Mouse (Mus musculus) liver, embryonic 11.5 days (tissue): ENCODE measurements around the gene Efcab9. TPM values are rescaled to one million over a fixed set of nuclear protein-coding genes. Genes with fewer than 3 reads are reported as not detected.

ENCODE experiments used
- ATAC-seq: fragments of 200-750 bp; cut with Nextera tagmentation; replicated peaks from 2 replicates; pipeline ENCODE4 v1.8.0; 2017; ENCODE audit warnings: moderate number of reproducible peaks, mild to moderate bottlenecking, moderate TSS enrichment, moderate library complexity; ENCODE audit not compliant: low FRiP score
- DNase-seq: peaks from one replicate; pipeline ENCODE4 v3.0.0-alpha.2; 2017; ENCODE audit warnings: low spot score
- H3K27ac ChIP-seq: fragments of 300-500 bp; sonication (generic); 2 replicates; pipeline ENCODE4 v1.5.1; 2014; ENCODE audit warnings: mild to moderate bottlenecking, low read depth, low read length, control low read depth
- H3K27me3 ChIP-seq: fragments of 300-500 bp; sonication (generic); replicated peaks from 2 replicates; pipeline ENCODE4 v1.6.1; 2014; ENCODE audit warnings: low read length, mixed read lengths; ENCODE audit not compliant: control insufficient read depth, insufficient read depth
- H3K36me3 ChIP-seq: fragments of 300-500 bp; sonication (generic); 2 replicates; pipeline ENCODE4 v1.6.1; 2014; ENCODE audit warnings: mild to moderate bottlenecking, low read length, moderate library complexity, mixed read lengths; ENCODE audit not compliant: control insufficient read depth, insufficient read depth
- H3K4me1 ChIP-seq: fragments of 300-500 bp; sonication (generic); replicated peaks from 2 replicates; pipeline ENCODE4 v1.6.1; 2014; ENCODE audit warnings: low read length, mixed read lengths; ENCODE audit not compliant: control insufficient read depth, insufficient read depth
- H3K4me2 ChIP-seq: fragments of 300-500 bp; sonication (generic); 2 replicates; pipeline ENCODE4 v1.6.1; 2014; ENCODE audit warnings: mild to moderate bottlenecking, control low read depth, moderate library complexity
- H3K4me3 ChIP-seq: fragments of 300-500 bp; sonication (generic); 2 replicates; pipeline ENCODE4 v1.5.1; 2014; ENCODE audit warnings: low read depth, low read length, control low read depth
- H3K9ac ChIP-seq: fragments of 300-500 bp; sonication (generic); 2 replicates; pipeline ENCODE4 v1.6.1; 2014; ENCODE audit warnings: low read depth, low read length, control low read depth
- H3K9me3 ChIP-seq: fragments of 300-500 bp; sonication (generic); 2 replicates; pipeline ENCODE4 v1.6.1; 2016; ENCODE audit warnings: low read length, inconsistent platforms, mixed read lengths; ENCODE audit not compliant: control insufficient read depth
- WGBS: fragments of 180-500 bp; shearing (Covaris S2); extraction: QIAGEN DNeasy Blood & Tissue Kit; methylation state at CpG from one replicate; pipeline ENCODE4 v1.1.7; 2014; 5-methylcytosine and 5-hydroxymethylcytosine counted together
- polyA plus RNA-seq: library from polyadenylated mRNA; unstranded; fragments of >200 nt; fragmentation: Nextera tagmentation; extraction: Ambion mirVana; gene quantifications from 2 replicates; pipeline ENCODE4 v1.2.1, GENCODE M21; 2014

Efcab9 gene
- polyA plus RNA-seq, 1 experiment from 2014 or later: 0.49 TPM

DNA sequence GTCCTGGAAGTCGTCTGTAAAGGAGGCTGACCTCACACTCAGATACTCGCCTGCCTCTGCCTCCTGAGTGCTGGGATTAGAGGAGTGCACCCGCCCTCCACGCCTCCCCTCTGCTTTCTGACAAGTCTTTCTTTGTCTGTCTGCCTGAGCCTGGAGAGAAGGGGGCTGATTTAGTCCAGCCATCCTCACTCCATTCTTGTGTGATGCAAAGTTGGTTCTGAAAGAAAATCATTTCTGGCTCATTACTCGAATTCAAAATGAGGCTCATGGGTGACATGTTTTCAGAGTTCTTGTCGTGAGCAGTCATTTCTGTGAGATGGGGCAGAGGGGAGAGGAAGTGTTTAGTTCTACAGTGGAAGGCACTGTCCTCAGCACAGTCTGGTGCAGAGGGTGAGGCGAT lies 5.1 kb upstream of the Efcab9 start:
- peaks cover 53% of the 10 kb centered on the region for H3K4me1 ChIP-seq
- H3K4me3 ChIP-seq: no peak overlapping the region
- no peak overlapping the region for H3K27ac ChIP-seq
- ATAC-seq (no peak), DNase-seq (no peak)
- H3K9ac ChIP-seq: no peak overlapping the region
- no peaks in the 10 kb centered on the region for H3K9me3 ChIP-seq
- whole genome bisulfite sequencing: 58% methylated on average over 7 of the region's 7 CpGs
- H3K4me2 ChIP-seq: peak overlapping the region; percentile 23; the same call in 1 of the 2 replicates
- H3K36me3 ChIP-seq: no peaks in the 10 kb centered on the region
- H3K27me3 ChIP-seq: no peaks in the 10 kb centered on the region

DNA sequence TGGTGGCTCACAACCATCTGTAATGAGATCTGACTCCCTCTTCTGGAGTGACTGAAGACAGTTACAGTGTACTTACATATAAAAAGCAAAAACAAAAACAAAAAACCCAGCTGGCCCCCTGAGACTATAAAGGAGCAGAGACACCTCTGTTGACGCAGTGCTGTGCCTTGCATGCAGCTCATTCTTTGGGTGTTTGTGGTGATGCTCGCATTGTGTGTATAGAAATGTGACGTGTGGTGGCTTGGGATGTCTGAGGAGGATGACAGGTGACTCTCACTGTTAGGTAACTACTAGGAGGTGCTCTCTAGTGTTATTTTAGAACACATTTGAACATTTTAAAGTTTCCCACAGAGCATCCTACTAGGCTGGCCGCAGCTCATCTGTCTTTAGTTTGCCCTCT lies 3.8 kb upstream of the Efcab9 start:
- no peak for DNase-seq
- Histone ChIP-seq H3K9me3 (no peaks in the 10 kb centered on the region), H3K4me3 (no peak overlapping the region), H3K9ac (no peak overlapping the region), H3K27ac (no peak overlapping the region), H3K36me3 (no peaks in the 10 kb centered on the region), H3K27me3 (no peaks in the 10 kb centered on the region), H3K4me1 (peaks cover 45% of the 10 kb centered on the region), H3K4me2 (no peak overlapping the region)
- no peak for ATAC-seq
- WGBS: 92% methylated on average over 4 of the region's 4 CpGs

DNA sequence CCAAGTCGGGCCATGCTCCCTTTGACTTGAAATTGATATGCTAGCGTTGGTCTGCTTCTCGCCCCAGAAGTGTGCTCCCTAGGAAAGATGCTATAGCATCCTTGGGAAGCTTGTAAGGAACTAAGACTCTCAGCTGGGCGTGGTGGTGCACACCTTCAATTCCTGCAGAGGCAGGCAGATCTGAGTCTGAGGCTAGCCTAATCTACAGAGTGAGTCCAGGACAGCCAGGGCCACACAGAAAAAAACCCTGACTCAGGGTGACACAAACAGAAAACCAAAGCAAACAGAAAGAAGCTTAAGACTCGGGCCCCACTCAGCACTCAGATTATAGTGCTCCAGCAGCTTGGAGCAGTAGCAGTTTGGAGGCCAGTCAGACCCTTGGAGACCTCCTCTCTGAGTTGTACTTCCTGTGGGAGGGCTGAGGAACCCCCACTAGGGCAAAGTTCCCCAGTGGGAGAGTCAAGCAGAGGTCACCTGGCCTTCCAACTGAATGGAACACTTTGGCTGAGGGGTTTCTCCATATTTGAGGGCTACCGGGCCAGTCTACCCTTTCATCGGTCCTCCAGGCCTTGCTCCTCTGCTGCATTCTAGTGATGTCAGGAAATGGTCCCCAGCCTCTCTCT lies 2.7 kb upstream of the Efcab9 start:
- ATAC-seq (no peak), DNase-seq (no peak)
- H3K4me1 ChIP-seq: peaks cover 34% of the 10 kb centered on the region
- H3K9me3 ChIP-seq: no peaks in the 10 kb centered on the region
- H3K27me3 ChIP-seq: no peaks in the 10 kb centered on the region
- 0 out of 2 replicates have a peak overlapping the region, but pooled peaks have one; percentile 8 for H3K9ac ChIP-seq
- H3K27ac ChIP-seq: 0 out of 2 replicates have a peak overlapping the region, but pooled peaks have one; percentile 1
- no peaks in the 10 kb centered on the region for H3K36me3 ChIP-seq
- H3K4me3 ChIP-seq: peak overlapping the region; percentile 77
- peak overlapping the region; percentile 98 for H3K4me2 ChIP-seq
- WGBS: 62% methylated on average over 7 of the region's 7 CpGs

DNA sequence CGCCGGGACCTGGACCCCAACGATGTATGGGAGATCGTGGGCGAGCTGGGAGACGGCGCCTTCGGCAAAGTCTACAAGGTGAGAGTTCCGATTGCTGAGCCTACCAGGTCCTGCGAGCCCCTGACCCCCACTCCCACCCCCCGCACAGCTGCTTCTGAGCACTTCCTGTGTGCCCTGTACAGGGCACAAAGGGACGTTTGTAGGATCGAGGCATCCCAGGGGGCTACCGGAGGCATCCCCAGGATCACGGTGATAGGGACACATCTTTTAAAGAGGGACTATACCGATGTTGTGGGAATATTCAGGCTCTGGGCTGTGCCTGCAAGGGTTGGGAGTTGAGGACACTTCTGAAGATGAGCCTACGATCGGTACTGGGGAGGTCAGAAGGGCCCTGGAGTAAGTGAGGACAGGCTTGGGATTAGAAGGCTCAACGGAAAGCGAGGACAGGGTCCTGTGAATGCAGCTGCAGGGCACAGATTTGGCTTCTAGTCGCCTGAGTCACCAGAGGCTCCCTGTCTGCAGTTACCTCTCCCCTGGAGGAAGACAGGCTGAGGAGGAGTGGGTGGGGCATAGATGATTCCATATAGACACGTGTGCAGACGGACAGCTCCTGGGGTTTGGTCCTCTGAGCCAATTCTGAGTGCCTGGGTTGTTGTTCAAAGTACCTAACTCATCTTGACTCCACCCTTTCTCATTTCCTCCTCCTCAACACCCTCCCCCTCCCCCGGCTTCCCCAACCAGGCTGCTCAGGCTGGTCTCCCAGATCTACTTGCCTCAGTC lies 1.8 kb upstream of the Efcab9 start:
- Histone ChIP-seq H3K9me3 (no peaks in the 10 kb centered on the region), H3K4me1 (peaks cover 25% of the 10 kb centered on the region), H3K27ac (peak overlapping the region; percentile 25), H3K4me2 (peak overlapping the region; percentile 98), H3K9ac (peak overlapping the region; percentile 83), H3K36me3 (no peaks in the 10 kb centered on the region), H3K27me3 (no peaks in the 10 kb centered on the region), H3K4me3 (peak overlapping the region; percentile 77)
- DNase-seq (no peak), ATAC-seq (peak; percentile 50)
- 1% methylated on average over 24 of the region's 24 CpGs for WGBS

DNA sequence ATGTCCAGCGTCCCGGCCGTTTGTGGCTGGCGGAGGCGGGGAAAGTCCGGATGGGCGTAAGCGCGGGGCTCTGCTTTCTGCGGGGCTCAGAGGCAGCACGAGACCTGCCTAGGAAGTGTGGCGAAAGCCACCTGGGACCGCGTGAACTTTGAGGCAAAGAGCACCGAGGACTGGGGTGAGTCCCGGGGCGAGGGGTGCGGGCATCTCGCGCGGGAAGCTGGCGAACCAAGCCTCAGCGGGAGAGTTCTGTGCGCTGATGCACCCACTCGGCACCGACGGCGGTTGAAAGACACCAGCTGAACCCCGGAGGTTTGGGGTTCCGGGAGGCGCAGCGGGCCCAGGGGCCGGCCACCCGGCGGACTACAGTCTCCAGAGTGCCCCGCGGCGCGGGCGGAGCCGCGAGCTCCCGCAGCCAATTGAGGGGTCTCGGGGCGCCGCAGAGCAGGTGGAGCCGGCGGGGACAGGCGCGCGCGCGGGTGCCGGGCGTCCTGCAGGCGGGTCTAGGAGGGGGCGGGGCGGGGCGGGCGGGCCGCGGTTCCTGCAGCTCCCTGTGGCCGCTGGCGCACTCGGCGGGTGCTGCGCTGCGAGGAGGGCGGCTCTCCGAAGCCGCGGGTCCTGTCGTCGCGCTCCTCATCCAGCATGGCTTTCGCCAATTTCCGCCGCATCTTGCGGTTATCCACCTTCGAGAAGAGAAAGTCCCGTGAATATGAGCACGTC lies 1.0 kb upstream of the Efcab9 start, which contains the start of gene Stk10:
Stk10 (plus strand) TSS at position 541 of the 717 bp plus-strand sequence.
- H3K4me2 ChIP-seq: peak within 1 kb of the TSS; percentile 98
- H3K36me3 ChIP-seq: no peaks in the 10 kb centered on the region
- peaks cover 23% of the 10 kb centered on the region for H3K4me1 ChIP-seq
- peak within 1 kb of the TSS; percentile 77 for H3K4me3 ChIP-seq
- ATAC-seq (peak; percentile 96), DNase-seq (peak; percentile 89)
- no peaks in the 10 kb centered on the region for H3K27me3 ChIP-seq
- WGBS: under 1% methylated on average over 79 of the region's 82 CpGs
- H3K9ac ChIP-seq: peak within 1 kb of the TSS; percentile 83
- peak within 1 kb of the TSS; percentile 25 for H3K27ac ChIP-seq
- no peaks in the 10 kb centered on the region for H3K9me3 ChIP-seq

DNA sequence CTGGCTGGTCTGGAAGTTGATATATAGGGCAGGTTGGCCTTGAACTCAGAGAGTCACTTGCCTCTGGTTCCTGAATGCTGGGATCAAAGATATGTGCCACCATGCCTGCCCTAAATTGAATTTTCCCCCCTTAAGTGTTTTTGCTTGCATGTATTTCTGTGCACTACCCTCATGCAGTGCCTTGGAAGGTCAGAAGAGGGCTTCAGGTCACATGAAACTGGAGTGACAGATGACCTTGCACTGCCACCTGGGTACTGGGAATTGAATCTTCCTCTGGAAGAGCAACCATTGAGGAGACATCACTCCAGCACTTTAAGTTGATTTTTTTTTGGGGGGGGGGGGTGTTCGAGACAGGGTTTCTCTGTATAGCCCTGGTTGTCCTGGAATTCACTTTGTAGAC lies 1.7 kb downstream of the Efcab9 start:
- H3K4me2 ChIP-seq: no peak overlapping the region
- H3K27me3 ChIP-seq: no peaks in the 10 kb centered on the region
- H3K4me3 ChIP-seq: no peak overlapping the region
- H3K9ac ChIP-seq: no peak overlapping the region
- DNase-seq: no peak
- H3K27ac ChIP-seq: no peak overlapping the region
- WGBS: 69% methylated on average over 1 of the region's 1 CpGs
- no peak for ATAC-seq
- peaks cover 23% of the 10 kb centered on the region for H3K4me1 ChIP-seq
- no peaks in the 10 kb centered on the region for H3K36me3 ChIP-seq
- no peaks in the 10 kb centered on the region for H3K9me3 ChIP-seq

DNA sequence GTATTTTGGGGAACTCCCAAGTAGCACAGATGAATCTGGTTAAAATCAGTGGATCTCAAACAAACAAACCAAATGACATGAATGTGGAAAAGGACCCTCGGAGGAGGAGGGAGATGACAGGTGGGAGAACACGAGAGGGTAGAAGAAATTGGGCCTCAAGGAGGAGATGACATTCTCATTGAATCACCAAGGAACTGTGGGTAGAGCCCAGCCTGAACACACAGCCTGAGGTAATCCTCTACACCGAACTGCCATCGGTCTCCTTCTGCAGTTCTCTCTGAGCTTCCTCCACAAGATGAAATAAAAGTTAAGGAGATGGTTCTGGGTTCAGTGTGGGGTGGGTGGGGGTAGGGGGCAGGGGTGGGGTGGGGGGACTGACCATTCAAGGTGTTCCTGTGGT lies 4.9 kb downstream of the Efcab9 start:
- ATAC-seq (no peak), DNase-seq (no peak)
- H3K9me3 ChIP-seq: no peaks in the 10 kb centered on the region
- H3K4me3 ChIP-seq: no peak overlapping the region
- no peaks in the 10 kb centered on the region for H3K36me3 ChIP-seq
- no peak overlapping the region for H3K27ac ChIP-seq
- WGBS: 77% methylated on average over 4 of the region's 4 CpGs
- H3K4me2 ChIP-seq: no peak overlapping the region
- H3K4me1 ChIP-seq: peaks cover 6% of the 10 kb centered on the region
- H3K9ac ChIP-seq: no peak overlapping the region
- no peaks in the 10 kb centered on the region for H3K27me3 ChIP-seq

DNA sequence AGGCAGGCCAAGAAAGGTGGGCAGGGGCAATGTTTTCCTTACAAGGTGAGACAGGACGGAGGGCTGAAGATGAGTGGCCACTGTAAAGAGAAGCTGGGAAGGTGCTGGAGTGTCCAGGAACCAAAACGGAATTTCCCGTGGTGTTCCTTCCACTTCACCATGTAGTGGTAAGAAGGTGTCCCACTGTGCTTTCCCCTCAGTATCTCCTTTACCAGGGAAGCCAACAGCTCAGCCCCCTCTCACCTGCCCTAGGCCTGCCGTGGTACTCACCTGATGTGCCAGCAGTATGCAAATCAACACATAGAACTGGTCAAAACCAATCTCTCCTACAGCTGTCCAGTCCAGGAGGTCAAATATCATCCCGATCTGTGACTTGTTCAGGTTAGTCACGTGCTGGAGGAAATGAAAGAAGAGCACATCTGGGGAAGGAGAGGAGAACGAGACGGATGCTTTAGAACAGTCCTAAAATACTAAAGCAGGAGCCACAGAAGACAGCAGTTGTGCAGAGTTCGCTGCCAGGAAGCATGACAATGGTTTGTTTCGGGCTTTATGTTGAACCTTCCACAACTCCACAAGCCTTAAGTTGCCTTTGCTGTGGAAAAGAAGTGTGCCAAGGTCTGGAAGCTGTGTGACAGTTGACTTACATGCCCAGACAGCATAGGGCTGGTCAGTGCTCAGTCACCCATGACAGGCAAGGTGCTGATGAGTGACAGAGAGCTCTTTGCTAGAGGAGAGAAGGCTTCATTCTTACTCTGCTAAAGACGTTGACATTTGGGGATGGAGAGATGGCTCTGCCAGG lies 7.6 kb downstream of the Efcab9 start:
- Histone ChIP-seq H3K4me2 (no peak overlapping the region), H3K27me3 (no peaks in the 10 kb centered on the region), H3K36me3 (no peaks in the 10 kb centered on the region), H3K4me3 (no peak overlapping the region), H3K4me1 (no peaks in the 10 kb centered on the region; the same call in 1 of the 2 replicates), H3K9ac (no peak overlapping the region), H3K27ac (no peak overlapping the region), H3K9me3 (no peaks in the 10 kb centered on the region)
- DNase-seq (no peak), ATAC-seq (no peak)
- WGBS: 86% methylated on average over 11 of the region's 11 CpGs
